Mouse (Mus musculus): ENCODE results near the gene C530008M17Rik.

DNA sequence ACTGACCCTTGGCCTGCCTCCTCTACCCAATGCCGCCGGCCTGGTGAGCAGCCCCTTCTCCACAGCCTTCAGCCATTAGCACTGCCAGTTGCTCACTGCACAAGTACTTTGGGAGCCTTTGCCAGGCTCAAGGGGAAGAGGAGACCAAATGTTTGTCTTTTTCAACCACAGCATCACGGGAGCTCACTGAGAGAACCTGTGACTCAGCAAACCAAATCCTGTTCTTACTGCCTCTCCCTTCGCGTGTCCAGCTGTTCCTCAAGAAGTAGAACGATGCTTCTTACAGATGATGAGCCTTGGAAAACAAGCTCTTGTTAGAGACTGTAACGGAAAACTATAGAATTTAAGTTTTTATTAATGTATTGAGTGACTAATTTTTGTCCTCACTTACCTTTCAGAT lies 12.1 kb upstream of the C530008M17Rik start:
- TF ChIP-seq CTCF (IDR thresholded peaks at IDR 0.05; ENCODE audit: borderline replicate concordance, insufficient read depth, low read depth, low read length) (no peak), POLR2A (IDR thresholded peaks at IDR 0.05; ENCODE audit: borderline replicate concordance, insufficient read depth, low read length) (no peak)

Measured in cerebellum, adult 2 months (tissue).